Mouse (Mus musculus) thymus, adult 2 months (tissue): ENCODE measurements at regions not wholly inside any gene's neighbourhood (a gene's known extent, or its start where the extent isn't known, plus 50 kb on each side); places are given as distances from the start of the nearest gene placed in this dataset.

Experiments
- DNase-seq: peaks from one replicate; pipeline ENCODE4 v3.0.0; 2021
- H3K27ac ChIP-seq: fragments of 200-500 bp; 2 replicates; pipeline ENCODE4 v1.5.1; 2012; ENCODE audit warnings: low read length, control low read depth; ENCODE audit not compliant: control insufficient read depth, insufficient read depth
- H3K27me3 ChIP-seq: fragments of 200-500 bp; 2 replicates; pipeline ENCODE4 v1.6.1; 2012; ENCODE audit warnings: mild to moderate bottlenecking, low read length, moderate library complexity, mixed read lengths; ENCODE audit not compliant: control insufficient read depth, insufficient read depth
- H3K36me3 ChIP-seq: fragments of 200-500 bp; 2 replicates; pipeline ENCODE4 v1.6.1; 2012; ENCODE audit warnings: mild to moderate bottlenecking, low read length, moderate library complexity; ENCODE audit not compliant: control insufficient read depth, insufficient read depth
- H3K4me1 ChIP-seq: fragments of 200-500 bp; replicated peaks from 2 replicates; pipeline ENCODE4 v1.6.1; 2012; ENCODE audit warnings: low read length; ENCODE audit not compliant: control insufficient read depth, insufficient read depth
- H3K4me3 ChIP-seq: fragments of 200-500 bp; 2 replicates; pipeline ENCODE4 v1.5.1; 2012; ENCODE audit warnings: mild to moderate bottlenecking, low read length, control low read depth, moderate library complexity; ENCODE audit not compliant: control insufficient read depth, insufficient read depth
- CTCF ChIP-seq: fragments of 200-500 bp; IDR thresholded peaks from 2 replicates; pipeline ENCODE4 v1.5.1; 2012; ENCODE audit warnings: mild to moderate bottlenecking, control low read depth, low read length, moderate library complexity, borderline replicate concordance; ENCODE audit not compliant: control insufficient read depth, poor library complexity, insufficient read depth; ENCODE audit errors: extremely low read depth
- POLR2A ChIP-seq: fragments of 200-500 bp; IDR thresholded peaks from 2 replicates; pipeline ENCODE4 v1.6.1; 2012; ENCODE audit warnings: mild to moderate bottlenecking, low read length, control low read depth, moderate library complexity; ENCODE audit not compliant: control insufficient read depth, poor library complexity, insufficient read depth; ENCODE audit errors: extremely low read depth
- WGBS: fragments of 180-500 bp; shearing (Covaris S2); methylation state at CpG from one replicate; pipeline ENCODE4 v1.1.7; 2018; 5-methylcytosine and 5-hydroxymethylcytosine counted together

- no peak for DNase-seq
- H3K4me1 ChIP-seq: no peaks in the 10 kb centered on the region
- no peak overlapping the region for H3K27ac ChIP-seq
- TF ChIP-seq POLR2A (no peak), CTCF (no peak)
- no peak overlapping the region for H3K4me3 ChIP-seq
- 96% methylated on average over 8 of the region's 8 CpGs for WGBS
- H3K27me3 ChIP-seq: no peaks in the 10 kb centered on the region
- no peaks in the 10 kb centered on the region for H3K36me3 ChIP-seq
Measured at GRCm38 (mm10) chr19:32916507-32917280, 159.4 kb downstream of the Pten start.

- Histone ChIP-seq H3K4me1 (no peaks in the 10 kb centered on the region), H3K4me3 (no peak overlapping the region), H3K36me3 (no peaks in the 10 kb centered on the region), H3K27ac (no peak overlapping the region), H3K27me3 (no peaks in the 10 kb centered on the region)
- DNase-seq: no peak
- TF ChIP-seq CTCF (no peak), POLR2A (no peak)
- 95% methylated on average over 3 of the region's 3 CpGs for WGBS
Measured at GRCm38 (mm10) chr19:32921021-32921420, 163.7 kb downstream of the Pten start.

- TF ChIP-seq POLR2A (no peak), CTCF (no peak)
- WGBS: 94% methylated on average over 3 of the region's 3 CpGs
- no peak for DNase-seq
- no peak overlapping the region for H3K4me3 ChIP-seq
- H3K27me3 ChIP-seq: no peaks in the 10 kb centered on the region
- peaks cover 3% of the 10 kb centered on the region for H3K4me1 ChIP-seq
- H3K27ac ChIP-seq: no peak overlapping the region
- H3K36me3 ChIP-seq: no peaks in the 10 kb centered on the region
Measured at GRCm38 (mm10) chr19:32923911-32924310, 166.6 kb downstream of the Pten start.

- no peaks in the 10 kb centered on the region for H3K27me3 ChIP-seq
- no peak for DNase-seq
- TF ChIP-seq POLR2A: no peak
- TF ChIP-seq CTCF: no peak
- H3K36me3 ChIP-seq: no peaks in the 10 kb centered on the region
- WGBS: 63% methylated on average over 6 of the region's 6 CpGs
- no peak overlapping the region for H3K4me3 ChIP-seq
- H3K4me1 ChIP-seq: peaks cover 3% of the 10 kb centered on the region
- H3K27ac ChIP-seq: no peak overlapping the region
Measured at GRCm38 (mm10) chr19:32925628-32926505, 168.6 kb downstream of the Pten start.

GRCm38 (mm10) chr19:32926571-32926970 is 169.3 kb downstream of the Pten start:
- Histone ChIP-seq H3K4me1 (peaks cover 3% of the 10 kb centered on the region), H3K27ac (no peak overlapping the region), H3K4me3 (no peak overlapping the region), H3K27me3 (no peaks in the 10 kb centered on the region), H3K36me3 (no peaks in the 10 kb centered on the region)
- TF ChIP-seq POLR2A (no peak), CTCF (no peak)
- WGBS: 81% methylated on average over 4 of the region's 4 CpGs
- no peak for DNase-seq

- H3K4me3 ChIP-seq: no peak overlapping the region
- no peaks in the 10 kb centered on the region for H3K36me3 ChIP-seq
- TF ChIP-seq CTCF (no peak), POLR2A (no peak)
- 91% methylated on average over 5 of the region's 5 CpGs for WGBS
- H3K27me3 ChIP-seq: no peaks in the 10 kb centered on the region
- H3K27ac ChIP-seq: no peak overlapping the region
- peaks cover 3% of the 10 kb centered on the region; the same call in 1 of the 2 replicates for H3K4me1 ChIP-seq
- no peak for DNase-seq
Measured at GRCm38 (mm10) chr19:32933676-32934075, 176.4 kb downstream of the Pten start.
